Mouse (Mus musculus) midbrain, embryonic 11.5 days (tissue): ENCODE data around the gene C2cd2. TPM values are rescaled to one million over a fixed set of nuclear protein-coding genes. Genes with fewer than 3 reads are reported as not detected.

ENCODE experiments used
- ATAC-seq: fragments of 200-750 bp; cut with Nextera tagmentation; 2 replicates; pipeline ENCODE4 v1.8.0; 2017; ENCODE audit warnings: moderate TSS enrichment, moderate library complexity; ENCODE audit not compliant: low FRiP score
- DNase-seq: peaks from one replicate; pipeline ENCODE4 v3.0.0; 2015; ENCODE audit warnings: low spot score; ENCODE audit errors: missing footprints
- H3K27ac ChIP-seq: fragments of 300-500 bp; sonication (generic); 2 replicates; pipeline ENCODE4 v1.5.1; 2014; ENCODE audit warnings: low read depth, low read length
- H3K27me3 ChIP-seq: fragments of 300-500 bp; sonication (generic); 2 replicates; pipeline ENCODE4 v1.6.1; 2014; ENCODE audit warnings: mild to moderate bottlenecking, low read length, moderate library complexity, mixed read lengths; ENCODE audit not compliant: control insufficient read depth, insufficient read depth
- H3K36me3 ChIP-seq: fragments of 300-500 bp; sonication (generic); 2 replicates; pipeline ENCODE4 v1.6.1; 2014; ENCODE audit warnings: mild to moderate bottlenecking, low read length, moderate library complexity, mixed read lengths; ENCODE audit not compliant: control insufficient read depth, insufficient read depth
- H3K4me1 ChIP-seq: fragments of 300-500 bp; sonication (generic); 2 replicates; pipeline ENCODE4 v1.6.1; 2014; ENCODE audit warnings: low read length; ENCODE audit not compliant: control insufficient read depth, insufficient read depth
- H3K4me2 ChIP-seq: fragments of 300-500 bp; sonication (generic); 2 replicates; pipeline ENCODE4 v1.6.1; 2014; ENCODE audit warnings: mild to moderate bottlenecking, moderate library complexity
- H3K4me3 ChIP-seq: fragments of 300-500 bp; sonication (generic); 2 replicates; pipeline ENCODE4 v1.5.1; 2014; ENCODE audit warnings: low read depth, low read length
- H3K9ac ChIP-seq: fragments of 300-500 bp; sonication (generic); 2 replicates; pipeline ENCODE4 v1.6.1; 2014; ENCODE audit warnings: low read length
- H3K9me3 ChIP-seq: fragments of 300-500 bp; sonication (generic); 2 replicates; pipeline ENCODE4 v1.6.1; 2016; ENCODE audit warnings: low read length; ENCODE audit not compliant: control insufficient read depth
- WGBS: fragments of 180-500 bp; shearing (Covaris S2); extraction: QIAGEN DNeasy Blood & Tissue Kit; methylation state at CpG from one replicate; pipeline ENCODE4 v1.1.7; 2014; 5-methylcytosine and 5-hydroxymethylcytosine counted together
- polyA plus RNA-seq: library from polyadenylated mRNA; unstranded; fragments of >200 nt; fragmentation: Nextera tagmentation; extraction: Ambion mirVana; gene quantifications from 2 replicates; pipeline ENCODE4 v1.2.1, GENCODE M21; 2014

Gene C2cd2
- polyA plus RNA-seq, 1 experiment from 2014 or later: 17.7 TPM

GRCm38 (mm10) chr16:97909356-97909755, 53.0 kb downstream of the C2cd2 start:
- ATAC-seq: no peak
- Histone ChIP-seq H3K27ac (no peak overlapping the region), H3K27me3 (no peaks in the 10 kb centered on the region), H3K9me3 (no peaks in the 10 kb centered on the region), H3K4me1 (no peaks in the 10 kb centered on the region), H3K4me3 (no peak overlapping the region), H3K9ac (no peak overlapping the region), H3K36me3 (no peaks in the 10 kb centered on the region), H3K4me2 (no peak overlapping the region)
- 96% methylated on average over 1 of the region's 1 CpGs for WGBS
- no peak for DNase-seq

GRCm38 (mm10) chr16:97907496-97907895, 54.9 kb downstream of the C2cd2 start:
- Histone ChIP-seq H3K4me2 (no peak overlapping the region), H3K27me3 (no peaks in the 10 kb centered on the region), H3K9me3 (no peaks in the 10 kb centered on the region), H3K4me3 (no peak overlapping the region), H3K4me1 (no peaks in the 10 kb centered on the region), H3K36me3 (no peaks in the 10 kb centered on the region), H3K27ac (no peak overlapping the region), H3K9ac (no peak overlapping the region)
- no peak for DNase-seq
- WGBS: 89% methylated on average over 6 of the region's 6 CpGs
- no peak for ATAC-seq

- Histone ChIP-seq H3K9me3 (no peaks in the 10 kb centered on the region), H3K4me1 (no peaks in the 10 kb centered on the region), H3K4me3 (no peak overlapping the region), H3K9ac (no peak overlapping the region), H3K27ac (no peak overlapping the region), H3K4me2 (no peak overlapping the region), H3K36me3 (no peaks in the 10 kb centered on the region), H3K27me3 (no peaks in the 10 kb centered on the region)
- no peak for ATAC-seq
- no peak for DNase-seq
Measured at GRCm38 (mm10) chr16:97906337-97906736, 56.1 kb downstream of the C2cd2 start.

DNA sequence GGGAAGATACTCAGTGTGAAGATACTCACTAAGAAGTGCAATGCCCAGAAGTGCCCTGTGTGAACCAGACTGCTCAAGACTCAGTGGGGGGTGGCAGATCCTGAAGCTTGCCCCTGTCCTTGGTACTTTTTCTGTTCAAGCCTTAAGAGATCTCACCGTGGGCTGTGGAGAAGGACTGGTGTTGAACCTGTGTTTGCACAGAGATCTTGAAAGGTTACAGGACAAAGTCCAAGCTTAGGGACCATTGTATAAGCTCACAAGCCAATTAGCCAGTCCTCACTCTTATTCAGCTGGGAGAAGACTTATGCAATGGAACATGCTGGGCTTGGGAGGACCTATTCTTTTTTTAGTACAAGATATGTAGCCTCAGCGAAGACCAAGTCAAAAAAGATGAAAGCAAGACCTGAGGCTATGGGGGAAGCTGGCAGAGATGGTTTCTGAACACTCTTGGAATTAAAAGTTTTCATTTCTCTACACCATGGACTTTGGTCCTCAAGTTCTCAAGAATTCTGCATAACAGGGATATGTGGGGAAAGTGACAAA, 56.9 kb downstream of the C2cd2 start:
- H3K36me3 ChIP-seq: no peaks in the 10 kb centered on the region
- H3K4me2 ChIP-seq: no peak overlapping the region
- H3K4me1 ChIP-seq: no peaks in the 10 kb centered on the region
- no peaks in the 10 kb centered on the region for H3K27me3 ChIP-seq
- no peak overlapping the region for H3K9ac ChIP-seq
- H3K27ac ChIP-seq: no peak overlapping the region
- H3K4me3 ChIP-seq: no peak overlapping the region
- WGBS: 76% methylated on average over 2 of the region's 2 CpGs
- no peaks in the 10 kb centered on the region for H3K9me3 ChIP-seq
- ATAC-seq: no peak
- no peak for DNase-seq

DNA sequence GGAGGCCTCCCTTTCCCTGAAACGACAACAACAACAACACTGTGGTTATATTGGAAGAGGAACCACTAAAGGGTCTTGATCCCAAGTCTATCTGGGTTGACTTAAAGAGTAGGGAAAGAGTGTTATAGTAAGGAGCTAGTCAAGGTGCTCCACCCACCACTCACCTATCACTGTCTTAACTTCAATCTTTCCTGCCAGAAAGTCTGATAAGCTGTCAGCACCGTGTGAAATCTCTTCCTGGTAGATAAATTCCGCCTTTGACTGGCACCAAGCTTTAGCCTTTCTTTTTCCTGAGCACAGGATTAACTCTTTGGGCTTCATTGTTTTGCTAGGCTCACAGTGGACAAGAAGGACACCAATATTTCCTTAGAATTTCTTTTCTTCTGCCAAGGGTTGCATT, 58.4 kb downstream of the C2cd2 start:
- WGBS: 83% methylated on average over 3 of the region's 3 CpGs
- Histone ChIP-seq H3K4me3 (no peak overlapping the region), H3K27me3 (no peaks in the 10 kb centered on the region), H3K9me3 (no peaks in the 10 kb centered on the region), H3K27ac (no peak overlapping the region), H3K9ac (no peak overlapping the region), H3K4me2 (no peak overlapping the region), H3K36me3 (no peaks in the 10 kb centered on the region), H3K4me1 (no peaks in the 10 kb centered on the region)
- ATAC-seq (no peak), DNase-seq (no peak)

GRCm38 (mm10) chr16:97897346-97898024, 64.9 kb downstream of the C2cd2 start:
- H3K27ac ChIP-seq: no peak overlapping the region
- WGBS: 86% methylated on average over 5 of the region's 5 CpGs
- no peaks in the 10 kb centered on the region for H3K4me1 ChIP-seq
- no peaks in the 10 kb centered on the region for H3K27me3 ChIP-seq
- no peak overlapping the region for H3K4me3 ChIP-seq
- H3K36me3 ChIP-seq: no peaks in the 10 kb centered on the region
- no peaks in the 10 kb centered on the region for H3K9me3 ChIP-seq
- H3K9ac ChIP-seq: no peak overlapping the region
- H3K4me2 ChIP-seq: no peak overlapping the region
- ATAC-seq (no peak), DNase-seq (no peak)

- Histone ChIP-seq H3K27ac (no peak overlapping the region), H3K9me3 (no peaks in the 10 kb centered on the region), H3K27me3 (no peaks in the 10 kb centered on the region), H3K4me1 (no peaks in the 10 kb centered on the region), H3K9ac (no peak overlapping the region), H3K4me2 (no peak overlapping the region), H3K36me3 (no peaks in the 10 kb centered on the region), H3K4me3 (no peak overlapping the region)
- DNase-seq (no peak), ATAC-seq (no peak)
Measured at GRCm38 (mm10) chr16:97887762-97888161, 74.6 kb downstream of the C2cd2 start.

DNA sequence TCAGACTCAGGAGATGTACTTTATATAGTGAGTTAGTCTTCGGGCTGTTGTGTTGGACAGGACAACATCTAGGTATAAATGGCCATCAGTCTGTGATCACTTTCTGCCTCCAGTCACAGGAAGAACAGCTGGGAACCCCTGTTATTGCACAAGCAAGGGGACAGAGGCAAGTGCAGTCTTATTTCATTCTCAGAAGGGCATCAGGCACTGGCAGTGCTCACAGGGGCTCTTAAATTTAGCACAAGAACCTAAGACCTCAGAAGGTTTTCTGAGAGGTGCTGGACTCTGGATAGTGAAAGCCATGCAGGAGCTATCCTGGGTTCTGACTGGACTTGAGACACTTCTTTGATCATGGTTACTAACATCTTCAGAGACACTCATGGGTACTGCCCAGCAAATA, 78.7 kb downstream of the C2cd2 start:
- Histone ChIP-seq H3K9ac (no peak overlapping the region), H3K9me3 (no peaks in the 10 kb centered on the region), H3K27ac (no peak overlapping the region), H3K27me3 (no peaks in the 10 kb centered on the region), H3K36me3 (no peaks in the 10 kb centered on the region), H3K4me1 (no peaks in the 10 kb centered on the region), H3K4me2 (no peak overlapping the region), H3K4me3 (no peak overlapping the region)
- ATAC-seq: no peak
- WGBS: 91% methylated on average over 1 of the region's 1 CpGs
- no peak for DNase-seq

DNA sequence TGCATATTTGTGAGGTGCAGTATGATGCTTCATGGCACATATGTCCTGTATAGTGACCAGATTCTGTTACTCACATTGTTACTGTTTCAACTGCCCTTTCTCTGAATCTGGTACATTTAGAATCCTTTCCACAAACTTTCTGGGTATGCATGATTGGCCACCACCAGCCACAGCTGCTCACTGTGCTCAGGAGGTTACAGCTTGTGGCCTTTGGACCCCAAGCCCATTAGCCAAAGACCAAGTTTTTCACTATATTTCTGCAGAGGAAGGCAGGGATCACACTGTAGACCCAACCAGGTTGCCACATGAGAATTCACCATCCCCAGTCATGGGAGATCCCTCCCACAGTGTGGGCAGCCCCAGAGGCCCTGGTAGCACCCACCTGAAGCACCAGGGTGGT, 79.5 kb downstream of the C2cd2 start:
- Histone ChIP-seq H3K4me2 (no peak overlapping the region), H3K4me1 (no peaks in the 10 kb centered on the region), H3K9me3 (no peaks in the 10 kb centered on the region), H3K9ac (no peak overlapping the region), H3K36me3 (no peaks in the 10 kb centered on the region), H3K4me3 (no peak overlapping the region), H3K27me3 (no peaks in the 10 kb centered on the region), H3K27ac (no peak overlapping the region)
- ATAC-seq: no peak
- DNase-seq: no peak
